Mouse (Mus musculus): Measurements from ENCODE around the gene Vipr1.
"Not testable (repeated sequence)": the region's sequence is repeated elsewhere in the genome, so short reads cannot be mapped to it uniquely, and the experiment has no call there.

Vipr1 gene

DNA sequence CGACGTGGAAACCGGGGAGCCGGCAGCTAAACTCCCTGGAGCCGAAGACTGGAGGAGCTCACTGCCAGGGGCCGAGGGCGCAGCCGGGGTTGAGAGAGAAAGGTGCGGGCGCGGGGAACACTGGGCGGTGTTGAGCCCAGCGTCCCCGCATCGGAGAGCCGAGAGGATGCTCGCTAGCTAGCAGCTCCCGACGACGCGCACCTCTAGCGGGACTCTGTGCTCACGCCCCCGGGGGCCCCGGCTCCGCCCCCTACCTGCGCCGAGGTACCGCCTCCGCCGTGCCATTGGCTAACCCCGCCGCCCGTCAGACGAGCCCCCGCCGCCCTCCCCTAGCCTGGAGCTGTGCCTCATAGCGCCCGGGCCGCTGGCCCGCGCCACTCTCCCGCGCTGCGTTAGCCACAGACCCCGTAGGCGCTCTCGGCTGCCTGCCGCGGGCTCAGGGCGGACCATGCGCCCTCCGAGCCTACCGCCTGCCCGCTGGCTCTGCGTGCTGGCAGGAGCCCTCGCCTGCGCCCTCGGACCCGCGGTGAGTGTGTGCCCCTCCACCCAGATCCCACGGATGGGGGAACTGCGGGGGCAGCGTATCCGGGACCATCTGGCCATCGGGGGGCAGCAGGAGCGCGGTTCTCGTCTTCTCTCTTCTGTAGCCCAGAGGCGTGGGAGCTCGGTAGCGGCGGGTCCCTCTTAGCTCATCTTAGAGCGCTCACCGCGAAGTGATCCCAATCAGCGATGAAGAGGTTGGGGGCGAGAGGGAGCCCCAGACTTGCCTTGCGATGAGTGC, at the start of gene Vipr1:
Vipr1 (plus strand) TSS at position 316 of the 781 bp plus-strand sequence.
- peak; percentile 83 for DNase-seq

DNA sequence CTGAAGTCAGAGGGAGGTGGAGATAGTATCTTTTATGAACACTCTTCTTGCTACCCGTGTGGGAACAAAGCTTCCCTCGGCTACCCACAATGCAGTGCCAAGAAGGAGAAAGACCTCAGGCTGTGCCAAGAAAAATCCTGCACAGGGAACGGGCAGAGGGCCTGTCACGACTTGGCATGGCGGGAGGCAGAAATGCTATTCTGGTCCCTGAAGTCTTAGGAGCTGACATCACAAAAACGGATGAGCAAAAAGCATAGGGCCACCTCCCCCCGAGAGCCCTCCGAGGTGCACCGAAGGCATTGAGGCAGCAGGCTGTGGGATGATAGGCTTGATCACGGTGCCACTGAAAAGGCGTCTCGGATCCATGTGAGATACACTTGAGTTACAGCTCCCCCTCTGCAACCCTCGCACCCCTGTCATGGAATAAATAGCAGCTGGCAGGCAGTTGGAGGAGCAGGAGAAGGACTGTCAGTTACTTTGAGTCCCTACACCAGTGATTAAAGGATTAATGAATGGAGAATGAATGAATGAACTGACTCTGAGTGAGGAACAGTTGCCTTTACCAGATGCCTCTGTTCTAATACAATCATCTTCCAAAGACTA, 49.5 kb upstream of the Vipr1 start:
- DNase-seq: no peak

DNA sequence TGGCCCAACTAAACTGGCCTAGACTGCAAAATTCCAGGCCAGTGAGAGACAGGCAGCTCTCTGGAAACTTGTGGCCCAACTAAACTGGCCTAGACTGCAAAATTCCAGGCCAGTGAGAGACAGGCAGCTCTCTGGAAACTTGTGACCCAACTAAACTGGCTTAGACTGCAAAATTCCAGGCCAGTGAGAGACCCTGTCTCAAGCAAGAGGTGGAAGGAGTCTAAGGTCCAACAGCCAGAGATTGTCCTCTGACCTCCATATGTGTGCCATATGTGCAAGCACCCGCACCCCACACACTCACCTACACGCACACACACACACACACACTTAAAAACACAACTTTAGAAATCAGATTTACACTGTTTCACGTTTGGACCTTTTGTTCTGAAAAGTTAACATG, 48.7 kb upstream of the Vipr1 start:
- DNase-seq: not testable (repeated sequence)

GRCm38 (mm10) chr9:121594771-121595170, 47.7 kb upstream of the Vipr1 start:
- no peak for DNase-seq

DNA sequence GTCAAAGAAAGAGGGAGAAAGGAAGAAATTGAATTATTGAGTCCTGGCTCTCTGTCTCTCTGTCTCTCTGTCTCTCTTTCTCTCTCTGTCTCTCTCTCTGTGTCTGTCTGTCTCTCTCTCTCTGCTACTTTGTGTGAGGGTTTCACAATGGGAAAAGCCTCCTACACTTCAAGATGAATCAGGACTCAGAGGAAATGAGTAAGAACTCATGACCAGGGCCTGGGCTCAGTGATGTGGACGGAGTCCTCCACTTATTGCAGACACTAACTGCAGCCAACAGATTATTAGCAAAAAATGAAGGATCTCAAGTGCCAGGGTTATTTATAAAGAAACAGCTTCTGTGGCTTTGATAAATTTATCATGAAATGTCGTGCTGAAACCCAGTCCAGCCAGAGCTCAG, 44.4 kb upstream of the Vipr1 start:
- DNase-seq: no peak

DNA sequence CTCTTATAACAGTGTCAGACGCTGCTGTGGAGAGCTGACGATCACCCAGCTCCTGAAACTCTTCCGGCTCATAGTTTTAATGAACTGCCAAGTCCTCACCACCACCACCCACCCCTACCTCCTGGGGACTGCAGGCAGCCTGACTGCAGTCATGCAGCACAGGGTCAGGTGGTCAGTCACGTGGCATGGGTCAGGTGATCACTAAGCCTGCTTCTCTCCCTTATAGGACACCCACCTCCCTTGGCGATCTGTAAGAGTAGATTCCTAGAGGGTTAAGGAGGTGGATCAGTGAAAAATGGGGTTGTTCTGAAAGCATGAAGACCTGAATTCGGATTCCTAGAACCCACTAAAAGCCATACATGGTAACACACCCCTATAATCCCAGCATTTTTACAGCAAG, 43.0 kb upstream of the Vipr1 start:
- DNase-seq: no peak

- no peak for DNase-seq
These were observed 42.2 kb upstream of the Vipr1 start for GRCm38 (mm10) chr9:121600201-121600860.

DNA sequence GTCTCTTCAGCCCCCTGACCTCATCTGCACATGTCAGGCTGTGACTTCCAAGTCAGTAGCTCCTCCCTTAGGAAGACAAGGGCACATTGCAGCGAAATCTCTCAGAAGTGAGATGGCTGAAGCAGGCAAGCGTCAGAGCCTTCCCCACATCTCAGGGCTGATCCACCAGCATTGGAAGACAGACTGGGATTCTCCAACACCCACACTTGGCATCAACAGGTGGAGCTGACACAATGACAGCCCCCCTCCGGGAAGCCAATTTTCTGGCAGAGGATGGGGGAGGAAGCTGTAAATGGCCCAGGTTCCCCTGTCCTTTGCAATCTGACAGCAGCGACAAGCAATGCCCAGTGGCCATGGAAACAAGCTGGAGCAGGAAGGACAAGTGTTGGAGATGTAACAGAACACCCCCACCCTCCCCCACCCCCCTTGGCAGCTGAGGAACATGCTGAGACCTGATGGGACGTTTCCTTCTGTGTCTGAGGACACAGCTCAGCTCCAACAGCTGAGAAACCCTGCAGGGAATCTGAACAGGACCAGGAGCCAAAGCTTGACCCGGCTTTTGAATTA, 41.6 kb upstream of the Vipr1 start:
- DNase-seq: no peak

- no peak for DNase-seq
These were observed 40.1 kb upstream of the Vipr1 start for GRCm38 (mm10) chr9:121602381-121602780.

GRCm38 (mm10) chr9:121605414-121606278, 36.9 kb upstream of the Vipr1 start:
- DNase-seq: peak; percentile 86

GRCm38 (mm10) chr9:121606498-121607096, 35.9 kb upstream of the Vipr1 start:
- no peak for DNase-seq

DNA sequence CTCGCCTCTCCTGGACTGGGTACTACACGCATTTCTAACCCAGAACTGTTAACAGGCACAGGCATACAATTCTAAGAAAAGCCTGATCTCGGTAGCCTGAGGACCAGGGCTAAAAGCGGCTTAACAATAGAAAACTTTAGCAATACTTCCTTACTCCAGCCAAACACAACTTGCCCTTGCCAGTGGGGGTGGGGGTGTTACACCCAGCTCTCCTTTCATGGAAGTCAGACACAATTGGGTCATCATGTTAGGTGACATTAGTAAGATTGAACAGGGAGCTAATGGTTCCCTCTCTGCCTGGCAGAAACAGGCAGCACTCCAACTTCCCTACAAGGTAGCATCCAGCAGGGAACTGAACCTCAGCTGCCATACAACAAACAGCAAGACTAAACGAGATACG, 33.1 kb upstream of the Vipr1 start:
- DNase-seq: no peak

DNA sequence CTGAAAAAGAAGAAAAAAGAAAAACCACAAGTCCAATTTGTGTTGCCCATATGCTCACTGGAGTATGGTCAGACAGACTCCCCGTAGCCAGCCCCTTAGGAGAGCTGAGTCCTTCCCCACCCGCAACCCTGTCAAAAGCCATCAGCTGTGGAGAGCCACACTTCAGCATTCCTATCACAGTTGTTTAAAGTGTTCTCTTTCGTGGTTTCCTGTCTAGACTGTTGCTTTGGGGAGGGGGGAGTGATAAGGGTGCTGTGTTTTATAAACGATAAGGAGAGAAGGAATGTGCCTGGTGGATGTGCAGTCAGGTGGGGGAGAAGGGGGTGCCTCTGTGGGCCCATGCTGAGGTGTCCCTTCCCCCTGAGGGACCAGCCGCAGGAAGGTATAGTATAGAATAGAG, 29.3 kb upstream of the Vipr1 start:
- no peak for DNase-seq

- no peak for DNase-seq
These were observed 28.2 kb upstream of the Vipr1 start for GRCm38 (mm10) chr9:121614241-121614757.

GRCm38 (mm10) chr9:121616471-121616870, 26.0 kb upstream of the Vipr1 start:
- DNase-seq: peak; percentile 42

- peak; percentile 29 for DNase-seq
These were observed 23.1 kb upstream of the Vipr1 start for GRCm38 (mm10) chr9:121619441-121619840.

DNA sequence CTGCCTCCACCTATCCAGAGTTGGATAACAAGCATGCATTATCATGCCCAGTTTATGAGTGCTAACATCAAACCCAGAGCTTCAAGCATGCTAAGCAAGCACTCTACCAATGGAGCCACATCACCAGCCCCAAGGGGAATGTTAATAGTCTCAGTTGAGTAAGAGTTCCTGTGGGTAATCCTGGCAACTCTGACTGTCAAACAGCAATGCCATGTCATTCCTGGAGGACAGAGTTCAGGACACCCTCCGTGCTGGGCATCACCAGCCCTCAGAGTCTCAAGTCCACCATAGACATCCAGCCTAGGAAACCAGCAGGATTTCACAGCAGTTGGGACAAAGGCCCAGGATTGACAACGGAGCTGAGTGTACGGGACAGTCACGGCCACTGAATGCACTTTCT, 19.3 kb upstream of the Vipr1 start:
- DNase-seq: no peak

DNA sequence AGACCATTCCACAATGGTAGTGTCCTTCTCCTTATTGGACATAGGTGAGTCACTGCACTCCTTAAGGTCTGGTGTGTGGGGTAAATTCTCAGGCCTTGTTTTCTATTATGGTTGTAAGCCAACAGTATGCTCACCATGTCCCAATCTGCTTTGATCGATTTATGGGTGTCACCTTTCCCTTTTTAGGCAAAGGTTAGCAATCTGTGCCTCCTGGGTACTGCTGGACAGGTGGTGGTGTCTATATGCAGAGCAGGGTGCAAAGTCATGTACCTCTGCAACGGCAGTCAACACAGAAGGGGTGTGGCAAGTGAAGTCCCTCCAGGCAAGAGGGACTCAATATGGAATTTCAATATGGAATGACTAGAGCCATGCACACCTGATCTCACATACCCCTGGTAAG, 17.6 kb upstream of the Vipr1 start:
- no peak for DNase-seq

- no peak for DNase-seq
These were observed 11.9 kb upstream of the Vipr1 start for GRCm38 (mm10) chr9:121630627-121631026.

GRCm38 (mm10) chr9:121631946-121632345, 10.6 kb upstream of the Vipr1 start:
- DNase-seq: peak; percentile 71

DNA sequence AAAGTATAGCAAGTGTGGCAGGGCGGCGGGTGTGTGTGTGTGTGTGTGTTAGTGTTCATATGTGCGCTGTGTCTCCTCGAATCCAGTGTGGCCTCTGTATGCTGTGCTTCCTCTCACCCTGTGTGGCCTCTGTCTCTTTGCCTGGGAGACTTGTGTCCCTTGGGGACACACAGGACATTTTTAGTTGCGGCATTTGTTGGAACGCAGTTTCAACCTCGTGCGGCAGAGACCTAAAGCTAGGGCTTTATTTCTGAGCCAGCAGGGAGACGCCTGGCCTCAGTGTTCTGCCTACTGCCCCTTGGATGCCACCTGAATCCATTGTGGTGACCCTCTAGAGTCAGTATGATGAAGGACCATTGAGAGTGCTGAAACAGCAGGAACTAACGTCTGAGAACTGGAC, 9.6 kb upstream of the Vipr1 start:
- no peak for DNase-seq

- DNase-seq: peak; percentile 56
These were observed 9.2 kb upstream of the Vipr1 start for GRCm38 (mm10) chr9:121633306-121633705.

All from lung, postnatal 36 days (tissue).